Mouse (Mus musculus): ENCODE data around the gene Gja10. TPM values are rescaled to one million over a fixed set of nuclear protein-coding genes. Genes with fewer than 3 reads are reported as not detected.

Gene Gja10
- total and polyA plus RNA-seq, 3 experiments = not detected

GRCm38 (mm10) chr4:32560724-32561554 lies 41.6 kb downstream of the Gja10 start:
- no peak for DNase-seq

GRCm38 (mm10) chr4:32560246-32560645 lies 42.3 kb downstream of the Gja10 start:
- no peak for DNase-seq

- DNase-seq = no peak
Observed at GRCm38 (mm10) chr4:32555506-32555905, 47.1 kb downstream of the Gja10 start.

- DNase-seq = no peak
Observed at GRCm38 (mm10) chr4:32551337-32551736, 51.2 kb downstream of the Gja10 start.

GRCm38 (mm10) chr4:32549150-32549549 lies 53.4 kb downstream of the Gja10 start:
- DNase-seq = no peak

Other genes with a start within 250 kb of the Gja10 start
- gene Casp8ap2, start 12.7 kb upstream of the Gja10 start, total RNA-seq (2021) = 1 to 10 TPM; 7.9 to 8.9 TPM
- gene Casp8ap2, start 12.7 kb upstream of the Gja10 start, polyA plus RNA-seq (2012; rRNA removed) = 0.10 and 0.31 TPM in 2 replicates
- 10 to 100 TPM; 22.2 to 24.6 TPM for gene Mdn1, start 54.4 kb upstream of the Gja10 start, total RNA-seq (2021)
- 1.9 and 2.5 TPM in 2 replicates for gene Mdn1, start 54.4 kb upstream of the Gja10 start, polyA plus RNA-seq (2012; rRNA removed)
- gene Lyrm2, start 197.5 kb upstream of the Gja10 start, total RNA-seq (2021) = 10 to 100 TPM; 48.4 to 54.0 TPM
- gene Lyrm2, start 197.5 kb upstream of the Gja10 start, polyA plus RNA-seq (2012; rRNA removed) = 9.7 and 11.3 TPM in 2 replicates